Mouse (Mus musculus): Measurements from ENCODE around the gene Gspt1. TPM values are rescaled to one million over a fixed set of nuclear protein-coding genes. Genes with fewer than 3 reads are reported as not detected.

Gene Gspt1
- polyA plus RNA-seq, 2 experiments: 36.1 to 44.4 TPM

DNA sequence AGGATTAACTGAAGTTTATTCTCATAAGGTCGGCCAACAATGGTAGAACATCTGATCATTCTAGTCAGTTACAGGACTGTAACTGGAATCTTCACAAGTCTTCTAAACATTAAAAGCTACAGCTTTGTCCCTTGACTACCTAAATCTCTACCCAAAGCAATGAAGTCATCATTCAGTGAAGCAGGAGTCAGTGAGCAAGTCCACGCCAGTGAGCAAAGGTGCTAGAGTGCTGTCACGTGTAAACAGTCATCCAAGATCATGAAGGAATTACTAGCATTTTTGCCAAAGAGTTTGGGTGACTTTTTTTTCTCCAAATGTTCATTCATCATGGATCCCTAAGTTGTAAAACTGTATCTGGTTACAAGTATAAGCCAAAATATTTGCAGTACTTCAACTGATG lies 36.3 kb downstream of the Gspt1 start:
- no peak overlapping the region for H3K27ac ChIP-seq
- H3K27me3 ChIP-seq (ENCODE audit: control insufficient read depth, insufficient read depth, low read length): no peaks in the 10 kb centered on the region
- no peaks in the 10 kb centered on the region for H3K9me3 ChIP-seq (ENCODE audit: control insufficient read depth, low read length)
- H3K4me3 ChIP-seq (ENCODE audit: insufficient read depth in 1 of 2, low read depth in 2 of 2, low read length in 2 of 2): no peak overlapping the region
- DNase-seq (ENCODE audit: low read depth in 3 of 3, low spot score in 3 of 3) (no peak), ATAC-seq (ENCODE audit: insufficient read depth) (no peak)
- no peak for TF ChIP-seq EP300 (IDR thresholded peaks at IDR 0.05; ENCODE audit: low read depth)
- no peak for TF ChIP-seq CTCF (IDR thresholded peaks at IDR 0.05; ENCODE audit: low read depth)
- H3K36me3 ChIP-seq (replicated peaks; ENCODE audit: control insufficient read depth, insufficient read depth, low read depth): peaks cover 53% of the 10 kb centered on the region
- no peaks in the 10 kb centered on the region for H3K4me1 ChIP-seq (replicated peaks; ENCODE audit: control insufficient read depth in 2 of 2, insufficient read depth in 2 of 2, low read length in 1 of 2)
- no peak overlapping the region for H3K9ac ChIP-seq (replicated peaks)
- 76% methylated on average over 3 of the region's 3 CpGs for WGBS (ENCODE audit: insufficient replicate concordance)
- H3K4me2 ChIP-seq (ENCODE audit: low read depth): no peak overlapping the region

DNA sequence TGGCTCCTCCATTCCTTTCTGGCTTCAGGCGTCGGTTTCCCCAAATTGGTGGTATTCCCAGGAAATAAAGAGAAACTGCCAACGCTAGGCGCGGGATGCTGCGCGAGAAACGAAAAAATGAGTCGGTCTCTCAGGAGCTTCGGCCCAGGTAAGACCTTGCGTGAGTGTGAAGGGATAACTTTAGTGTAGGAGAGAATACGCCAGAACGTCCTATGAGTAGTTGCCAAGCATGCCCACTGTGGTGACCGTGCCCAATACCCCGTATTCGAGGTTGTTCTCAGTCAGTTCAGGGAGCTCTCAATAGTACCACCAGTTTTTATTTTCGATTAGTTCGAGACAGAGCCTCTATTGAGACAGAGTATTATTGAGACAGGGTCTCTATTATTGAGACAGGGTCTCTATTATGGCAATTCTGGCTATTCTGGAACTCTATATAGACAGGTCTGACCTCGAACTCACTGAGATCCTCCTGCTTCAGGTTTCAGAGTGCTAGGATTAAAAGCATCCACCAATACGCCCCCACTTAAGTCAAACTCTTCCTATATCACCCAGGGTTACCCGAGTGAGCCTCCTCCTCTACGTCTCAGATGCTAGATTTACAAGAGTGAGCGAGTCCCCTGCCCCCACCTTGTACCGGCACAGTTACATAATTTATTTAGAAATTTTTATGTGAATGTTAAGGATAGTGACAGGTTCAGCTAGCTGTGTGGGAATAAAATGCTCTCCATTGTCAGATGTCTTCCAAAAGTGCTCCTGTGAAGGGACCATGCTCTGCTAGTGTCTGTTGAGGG lies 50.3 kb downstream of the Gspt1 start:
- Histone ChIP-seq H3K36me3 (replicated peaks; ENCODE audit: control insufficient read depth, insufficient read depth, low read depth) (peaks cover 38% of the 10 kb centered on the region), H3K27ac (peak overlapping the region; percentile 72), H3K4me2 (ENCODE audit: low read depth) (peak overlapping the region; percentile 96), H3K9me3 (ENCODE audit: control insufficient read depth, low read length) (no peaks in the 10 kb centered on the region), H3K9ac (replicated peaks) (peak overlapping the region; percentile 93), H3K27me3 (ENCODE audit: control insufficient read depth, insufficient read depth, low read length) (no peaks in the 10 kb centered on the region), H3K4me3 (ENCODE audit: insufficient read depth in 1 of 2, low read depth in 2 of 2, low read length in 2 of 2) (peak overlapping the region; percentile 79 to 96), H3K4me1 (replicated peaks; ENCODE audit: control insufficient read depth in 2 of 2, insufficient read depth in 2 of 2, low read length in 1 of 2) (peaks cover 13 to 20% of the 10 kb centered on the region in 2 experiments)
- 3% methylated on average over 24 of the region's 24 CpGs for WGBS (ENCODE audit: insufficient replicate concordance)
- peak; percentile 70 for ATAC-seq (ENCODE audit: insufficient read depth)
- peak in 1 of 3 experiments; percentile 12 for DNase-seq (ENCODE audit: low read depth in 3 of 3, low spot score in 3 of 3)
- TF ChIP-seq EP300 (IDR thresholded peaks at IDR 0.05; ENCODE audit: low read depth) (no peak), CTCF (IDR thresholded peaks at IDR 0.05; ENCODE audit: low read depth) (no peak)

DNA sequence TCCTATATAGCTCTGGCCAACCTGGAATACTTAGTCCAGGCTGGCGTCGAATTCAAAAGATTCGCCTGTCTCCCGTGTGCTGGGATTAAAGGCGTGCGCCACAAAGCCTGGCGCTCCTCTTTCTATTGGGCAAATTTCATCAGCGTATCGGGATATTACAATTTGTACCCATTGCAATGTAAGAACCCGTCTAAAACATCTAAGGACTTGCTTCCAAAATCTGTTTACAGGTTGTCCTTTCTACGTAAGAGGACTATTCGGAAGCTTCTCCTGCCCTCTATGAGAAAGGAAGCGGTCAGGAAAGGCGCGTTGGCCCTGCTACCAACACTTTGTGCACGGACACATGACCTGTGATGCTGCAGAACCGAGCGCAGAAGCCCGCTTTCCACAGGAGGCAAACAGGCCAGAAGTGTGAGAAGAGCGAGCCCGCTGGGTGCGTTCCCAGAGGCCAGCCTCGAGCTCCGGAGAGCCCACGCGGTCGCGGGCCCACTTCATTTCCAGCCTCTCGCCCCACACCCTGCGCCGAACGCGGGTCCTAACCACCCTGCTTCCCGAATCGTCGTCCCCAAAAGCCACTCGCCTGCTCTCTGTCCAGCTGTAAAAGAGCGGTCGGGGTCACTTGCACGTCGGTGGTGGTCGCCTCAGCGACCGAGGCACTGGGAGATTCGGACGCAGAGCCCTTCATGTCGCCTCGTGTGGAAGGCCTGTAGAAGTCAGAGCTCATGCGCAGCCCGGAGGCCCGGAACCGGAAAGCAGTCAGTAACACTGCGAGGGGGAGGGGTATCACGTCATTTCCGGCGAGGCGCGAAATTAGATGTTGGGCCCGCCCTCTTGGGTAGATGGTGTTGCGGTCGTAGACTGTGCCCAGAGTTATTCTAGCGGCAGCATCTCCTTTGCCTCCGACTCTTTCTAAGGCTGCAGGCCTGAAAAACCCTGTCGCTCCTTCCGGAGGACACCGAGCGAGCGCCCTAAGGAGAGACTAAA lies 51.3 kb downstream of the Gspt1 start, which contains the start of gene Rsl1d1:
Rsl1d1 (minus strand) TSS at position 761 of the 984 bp plus-strand sequence.
- TF ChIP-seq CTCF (IDR thresholded peaks at IDR 0.05; ENCODE audit: low read depth) (no peak), EP300 (IDR thresholded peaks at IDR 0.05; ENCODE audit: low read depth) (0 out of 2 replicates have a peak, but pooled peaks have one; percentile 37)
- WGBS (ENCODE audit: insufficient replicate concordance): under 1% methylated on average over 68 of the region's 68 CpGs

DNA sequence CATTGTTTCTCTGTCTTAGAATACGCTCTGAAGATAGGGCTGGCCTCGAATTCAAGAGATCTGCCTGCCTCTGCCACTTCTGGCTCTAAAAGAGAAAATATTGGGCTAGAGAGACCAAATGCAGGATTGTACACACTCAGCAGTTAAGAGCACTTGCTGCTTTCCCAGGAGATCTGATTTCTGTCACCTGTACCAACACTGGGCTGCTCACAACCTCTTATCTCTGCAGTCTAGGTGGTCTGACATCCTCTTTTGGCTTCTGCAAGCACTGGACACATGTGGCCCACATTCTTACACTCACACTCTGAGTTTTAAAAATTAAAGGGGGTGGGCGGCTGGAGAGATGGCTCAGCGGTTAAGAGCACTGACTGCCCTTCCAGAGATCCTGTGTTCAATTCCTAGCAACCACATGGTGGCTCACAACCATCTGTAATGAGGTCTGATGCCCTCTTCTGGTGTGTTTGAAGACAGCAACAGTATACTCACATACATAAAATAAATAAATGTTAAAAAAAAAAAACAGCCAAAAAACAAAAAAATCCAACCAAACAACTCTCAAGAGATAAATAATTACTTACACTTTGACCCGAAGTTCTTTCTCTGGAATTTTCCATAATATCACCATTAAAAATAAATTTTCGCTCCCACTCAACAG lies 52.3 kb downstream of the Gspt1 start:
- peak; percentile 31; the same call in 1 of the 2 replicates for TF ChIP-seq CTCF (IDR thresholded peaks at IDR 0.05; ENCODE audit: low read depth)
- no peak for TF ChIP-seq EP300 (IDR thresholded peaks at IDR 0.05; ENCODE audit: low read depth)
- H3K27me3 ChIP-seq (ENCODE audit: control insufficient read depth, insufficient read depth, low read length): no peaks in the 10 kb centered on the region
- peaks cover 13 to 25% of the 10 kb centered on the region in 2 experiments for H3K4me1 ChIP-seq (replicated peaks; ENCODE audit: control insufficient read depth in 2 of 2, insufficient read depth in 2 of 2, low read length in 1 of 2)
- H3K36me3 ChIP-seq (replicated peaks; ENCODE audit: control insufficient read depth, insufficient read depth, low read depth): peaks cover 42% of the 10 kb centered on the region
- H3K4me3 ChIP-seq (ENCODE audit: insufficient read depth in 1 of 2, low read depth in 2 of 2, low read length in 2 of 2): peak overlapping the region; percentile 79 to 96
- H3K4me2 ChIP-seq (ENCODE audit: low read depth): peak overlapping the region; percentile 96
- DNase-seq (ENCODE audit: low read depth in 3 of 3, low spot score in 3 of 3) (no peak), ATAC-seq (ENCODE audit: insufficient read depth) (no peak)
- H3K9ac ChIP-seq (replicated peaks): peak overlapping the region; percentile 93
- no peaks in the 10 kb centered on the region for H3K9me3 ChIP-seq (ENCODE audit: control insufficient read depth, low read length)
- 51% methylated on average over 6 of the region's 6 CpGs for WGBS (ENCODE audit: insufficient replicate concordance)
- H3K27ac ChIP-seq: no peak overlapping the region

More for the DNA sequence above, 51.3 kb downstream of the Gspt1 start, which contains the start of gene Rsl1d1:
- Histone ChIP-seq H3K27ac (peak within 1 kb of the TSS; percentile 72), H3K9ac (replicated peaks) (peak within 1 kb of the TSS; percentile 93), H3K9me3 (ENCODE audit: control insufficient read depth, low read length) (no peaks in the 10 kb centered on the region), H3K4me1 (replicated peaks; ENCODE audit: control insufficient read depth in 2 of 2, insufficient read depth in 2 of 2, low read length in 1 of 2) (peaks cover 13 to 25% of the 10 kb centered on the region in 2 experiments), H3K36me3 (replicated peaks; ENCODE audit: control insufficient read depth, insufficient read depth, low read depth) (peaks cover 41% of the 10 kb centered on the region), H3K4me3 (ENCODE audit: insufficient read depth in 1 of 2, low read depth in 2 of 2, low read length in 2 of 2) (peak within 1 kb of the TSS; percentile 79 to 96), H3K27me3 (ENCODE audit: control insufficient read depth, insufficient read depth, low read length) (no peaks in the 10 kb centered on the region), H3K4me2 (ENCODE audit: low read depth) (peak within 1 kb of the TSS; percentile 96)
- DNase-seq (ENCODE audit: low read depth in 3 of 3, low spot score in 3 of 3) (peak; percentile 92 to 94 (median 93)), ATAC-seq (ENCODE audit: insufficient read depth) (peak; percentile 99)
